Mouse (Mus musculus): Measurements from ENCODE around the gene Tbc1d8.

DNA sequence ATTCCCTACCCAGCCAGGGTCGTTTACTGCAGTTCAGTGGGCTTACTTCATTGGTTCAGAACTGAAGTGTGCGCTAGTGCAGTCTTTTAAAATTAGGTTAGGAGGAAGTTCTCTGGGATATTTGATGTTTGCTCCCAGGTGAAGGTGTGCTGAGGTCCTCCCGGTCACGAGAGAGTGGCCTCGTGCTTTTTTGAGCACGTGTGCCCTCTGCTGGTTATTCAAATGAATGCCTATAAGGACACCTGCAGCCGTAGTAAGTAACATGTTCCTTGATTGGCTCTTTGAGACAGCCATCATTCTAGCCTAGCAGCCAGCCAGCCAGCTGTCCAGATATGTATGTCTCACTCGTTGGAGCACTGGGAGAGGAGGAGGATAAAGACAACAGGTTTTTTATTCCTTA is 137.9 kb downstream of the Tbc1d8 start:
- no peak for TF ChIP-seq POLR2A (IDR thresholded peaks at IDR 0.05; ENCODE audit: borderline replicate concordance, control insufficient read depth, low read depth, low read length)
- peak; percentile 63 for TF ChIP-seq CTCF (IDR thresholded peaks at IDR 0.05; ENCODE audit: control insufficient read depth, insufficient read depth, low read length)
